Mouse (Mus musculus) embryonic fibroblast, embryonic 13.5 days (primary cell): ENCODE results near the gene Ubxn6.

Experiments used
- CTCF ChIP-seq: IDR thresholded peaks from 2 replicates; pipeline ENCODE4 v1.5.1; 2011; ENCODE audit warnings: mild to moderate bottlenecking, control low read depth, low read length, moderate library complexity, borderline replicate concordance; ENCODE audit not compliant: insufficient read depth
- POLR2A ChIP-seq: IDR thresholded peaks from 2 replicates; pipeline ENCODE4 v1.6.1; 2011; ENCODE audit warnings: low read depth, mild to moderate bottlenecking, control low read depth, low read length, moderate library complexity

- TF ChIP-seq CTCF (no peak), POLR2A (no peak)
These were observed 46.9 kb downstream of the Ubxn6 start for GRCm38 (mm10) chr17:56027801-56028441.
